Mouse (Mus musculus) 3134 (cell line): ENCODE measurements around the gene Fkbp10.

Experiments used
- DNase-seq: peaks from one replicate; pipeline ENCODE4 v3.0.0-alpha.2; 2011; ENCODE audit warnings: low spot score; ENCODE audit not compliant: insufficient read length; ENCODE audit errors: extremely low read depth

Gene Fkbp10

DNA sequence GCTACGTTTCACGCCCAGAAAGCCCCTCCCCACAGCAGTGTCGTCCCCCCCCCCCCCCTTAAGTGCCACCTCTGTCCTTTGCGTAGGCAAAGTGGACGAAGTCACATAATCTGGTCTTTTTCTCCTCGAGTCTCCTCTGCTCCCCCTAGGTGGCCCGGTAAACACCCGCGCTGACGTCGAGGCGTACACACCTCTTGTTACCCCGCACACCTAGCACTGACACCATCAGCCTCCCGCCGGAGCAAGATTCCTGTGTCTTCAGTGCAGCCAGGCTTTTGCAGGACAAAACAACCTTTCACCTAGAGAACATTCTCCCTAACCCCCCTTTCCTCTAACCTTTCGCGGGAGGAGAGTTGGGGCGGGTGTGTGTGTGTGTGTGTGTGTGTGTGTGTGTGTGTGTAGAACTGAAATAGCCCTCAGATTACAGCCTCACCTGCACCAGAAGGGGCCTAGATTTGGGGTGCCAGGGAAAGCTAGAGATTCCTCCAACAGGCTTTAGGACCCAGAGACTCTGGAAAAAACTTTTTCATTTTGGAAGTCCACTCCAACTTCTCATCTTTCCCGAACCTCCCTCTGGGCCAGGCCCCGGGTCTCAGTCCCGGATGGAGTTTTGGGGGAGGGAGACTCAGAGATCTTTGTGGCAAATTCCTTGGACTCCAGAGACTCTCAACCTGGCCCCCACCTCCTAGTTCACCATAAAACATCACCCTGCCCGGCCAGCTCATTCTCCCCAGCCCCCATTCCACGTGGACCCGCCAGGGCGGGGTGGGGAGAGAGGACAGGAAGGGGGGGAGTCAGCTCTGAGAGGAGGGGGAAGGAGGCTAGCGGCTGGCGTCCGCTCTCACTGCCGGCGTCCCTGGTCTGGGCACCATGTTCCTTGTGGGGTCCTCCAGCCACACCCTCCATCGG, at the start of gene Fkbp10:
Gene Fkbp10, plus strand, starts transcription at position 784 of the 909 bp plus-strand sequence.
- no peak for DNase-seq

DNA sequence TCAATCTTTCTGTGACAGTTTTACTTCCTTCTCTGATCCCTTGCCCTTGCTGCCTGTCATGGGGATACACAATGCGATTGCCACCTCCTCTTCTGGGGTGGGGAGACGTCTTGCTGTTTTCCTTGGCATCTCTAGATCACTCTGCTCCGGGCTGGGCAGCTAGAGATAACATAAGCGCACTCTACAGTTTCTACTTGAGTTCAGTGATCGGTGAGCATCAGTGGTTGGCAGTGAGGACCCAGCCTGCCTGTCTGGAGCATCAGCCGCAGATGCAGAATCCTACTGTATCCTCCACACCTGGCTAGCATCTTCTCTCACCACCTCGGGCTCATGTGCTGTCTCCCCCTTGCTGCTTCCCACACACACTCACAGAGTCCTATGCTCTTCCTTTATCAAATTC, 46.4 kb upstream of the Fkbp10 start:
- DNase-seq, result no peak

DNA sequence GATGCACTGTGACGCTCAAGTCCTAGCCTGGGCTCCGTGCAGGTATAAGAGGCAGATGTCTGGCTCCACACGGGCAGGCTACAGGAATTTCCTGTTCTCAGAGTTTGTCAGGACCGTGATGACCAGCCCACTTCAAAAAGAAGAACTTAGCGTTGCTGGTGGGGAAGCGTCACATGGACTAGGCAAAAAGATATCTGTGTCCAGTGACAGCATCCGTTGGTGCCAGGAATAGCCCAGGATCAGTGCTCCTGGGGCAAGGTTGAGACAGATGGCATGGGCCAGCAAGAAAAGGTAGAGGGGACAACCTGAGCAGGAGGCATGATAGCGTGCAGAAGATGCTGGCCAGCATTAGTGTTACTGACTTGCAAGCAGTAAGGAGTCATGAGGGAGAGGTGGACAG, 45.7 kb upstream of the Fkbp10 start:
- DNase-seq, result no peak

DNA sequence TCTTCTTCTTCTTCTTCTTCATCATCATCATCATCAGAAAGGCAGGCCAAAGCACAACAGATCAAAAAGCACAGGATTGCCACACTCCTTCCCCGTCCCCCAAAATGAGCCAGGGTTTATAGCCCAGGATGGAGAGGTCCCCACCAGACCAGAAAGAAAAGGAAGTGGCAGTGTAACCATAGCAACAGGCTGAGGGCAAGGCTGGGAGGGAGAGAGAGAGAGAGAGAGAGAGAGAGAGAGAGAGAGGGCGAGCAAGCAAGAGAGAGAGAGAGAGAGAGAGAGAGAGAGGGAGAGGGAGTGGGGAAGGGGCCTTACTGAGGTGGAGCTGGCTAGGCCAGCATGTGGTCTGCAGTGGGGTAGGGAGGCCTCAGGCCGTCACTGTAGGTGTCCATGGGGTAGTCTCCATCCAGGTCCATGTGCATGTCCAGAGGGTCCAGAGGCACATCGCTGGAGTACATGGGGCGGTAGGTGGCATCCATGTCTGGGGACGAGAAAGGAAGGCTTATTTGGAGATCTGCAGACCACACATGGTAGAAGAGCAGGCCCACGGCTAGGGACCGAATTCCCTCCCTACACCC, 43.4 kb upstream of the Fkbp10 start:
- no peak for DNase-seq

DNA sequence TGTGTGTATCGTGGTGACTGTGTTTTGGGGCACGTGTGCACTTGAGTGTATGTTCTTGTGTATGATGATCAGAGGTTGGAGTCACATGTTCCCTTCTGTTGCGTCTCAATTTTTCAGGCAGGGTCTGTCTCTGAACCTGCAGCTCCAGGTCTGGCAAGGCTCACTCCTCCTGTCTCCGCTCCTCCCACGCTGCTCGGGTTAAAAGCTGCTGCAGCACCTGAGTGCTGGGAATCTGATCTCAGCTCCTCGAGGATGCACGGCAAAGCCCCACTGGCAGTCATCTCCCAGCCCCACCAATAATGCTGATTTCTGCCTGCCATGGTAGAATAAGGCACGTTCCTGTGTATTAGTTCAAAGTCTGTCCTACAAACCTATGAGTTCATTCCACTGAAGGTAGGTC, 40.4 kb upstream of the Fkbp10 start:
- DNase-seq, result no peak

DNA sequence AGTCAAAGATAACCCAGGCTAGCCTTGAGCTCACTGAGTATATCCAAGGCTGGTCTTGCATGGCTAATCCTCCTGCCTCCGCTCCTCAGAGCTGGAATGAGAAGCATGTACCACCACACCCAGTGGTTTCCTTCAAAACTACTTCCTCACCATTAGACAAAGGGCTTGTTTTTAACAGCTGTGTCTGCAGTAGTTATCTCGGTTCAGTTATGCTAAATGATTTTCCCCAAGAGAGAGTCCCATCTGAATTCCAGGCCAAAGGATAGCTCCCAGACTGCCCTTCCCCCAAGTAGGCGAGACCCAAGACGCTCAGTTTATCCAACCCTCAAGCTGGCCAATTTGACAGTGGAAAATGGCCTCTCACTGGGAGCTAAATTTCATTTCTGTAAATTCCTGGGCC, 39.5 kb upstream of the Fkbp10 start:
- no peak for DNase-seq

DNA sequence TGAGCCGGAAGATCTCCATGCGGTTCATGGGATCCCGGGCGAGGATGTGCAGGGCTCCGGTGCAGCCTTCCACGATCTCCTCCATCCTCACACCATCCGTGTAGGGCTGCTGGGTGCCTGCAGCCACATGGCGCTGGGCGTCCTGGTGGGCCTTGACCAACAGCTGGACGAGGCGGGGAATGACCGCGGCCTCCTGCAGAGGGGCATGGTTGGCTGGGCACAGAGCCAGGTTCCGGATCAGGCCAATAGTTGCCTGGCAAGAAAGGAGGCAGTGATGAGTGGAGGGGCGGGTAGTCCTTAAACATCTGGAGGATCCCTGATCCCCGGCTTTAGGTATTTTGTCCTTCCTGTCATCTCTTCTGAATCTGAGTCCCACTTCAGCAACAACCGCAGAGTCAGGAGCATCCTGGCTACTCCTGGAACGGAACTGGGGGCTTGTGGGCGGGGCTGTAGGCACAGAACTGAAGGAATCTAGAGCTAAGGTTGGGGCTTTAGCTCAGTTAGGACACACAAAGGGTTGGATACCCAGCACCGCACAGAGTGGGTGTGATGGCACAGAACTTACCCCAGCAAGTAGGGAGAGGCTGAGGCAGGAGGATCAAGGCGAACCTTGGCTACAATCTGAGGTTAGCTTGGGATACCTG, 38.6 kb upstream of the Fkbp10 start:
- DNase-seq, result no peak

DNA sequence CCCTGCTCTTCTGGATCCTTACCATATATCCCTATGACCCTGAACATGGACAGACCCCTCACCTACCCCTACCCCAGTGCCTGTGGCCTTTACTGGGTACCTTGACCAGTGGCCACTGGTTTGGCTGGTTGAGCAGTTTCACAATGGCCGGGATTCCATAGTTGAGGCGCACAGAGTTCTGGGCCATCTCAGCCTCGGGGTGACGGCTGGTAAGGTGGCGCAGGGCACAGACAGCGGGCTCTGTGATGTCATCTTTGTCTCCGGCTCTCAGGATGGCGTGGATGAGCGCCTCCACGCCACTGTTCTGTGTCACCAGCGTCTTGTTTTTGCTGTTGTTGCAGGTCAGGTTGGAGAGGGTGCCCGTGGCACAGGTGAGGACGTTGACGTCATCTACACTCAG, 37.5 kb upstream of the Fkbp10 start:
- DNase-seq, result no peak

DNA sequence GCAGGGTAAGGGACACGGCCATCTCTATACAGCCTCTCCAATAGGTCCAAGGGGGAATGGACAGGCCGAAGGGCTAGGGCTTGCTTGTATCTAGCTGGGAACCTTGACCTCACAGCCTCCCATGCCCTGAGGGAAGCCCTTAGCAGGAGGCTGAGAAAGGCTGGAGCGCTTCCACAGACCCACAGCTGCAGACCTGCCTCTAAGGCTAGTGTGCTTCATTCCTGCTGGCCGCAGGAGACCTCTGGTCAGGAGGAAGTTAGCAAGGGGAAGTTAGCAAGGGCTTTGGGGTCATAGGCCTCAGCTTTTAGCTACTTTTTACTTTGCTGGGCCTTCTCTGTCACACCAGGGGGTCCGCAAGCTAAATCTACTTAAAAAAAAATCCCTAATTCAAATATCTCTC, 37.1 kb upstream of the Fkbp10 start:
- DNase-seq, result no peak

DNA sequence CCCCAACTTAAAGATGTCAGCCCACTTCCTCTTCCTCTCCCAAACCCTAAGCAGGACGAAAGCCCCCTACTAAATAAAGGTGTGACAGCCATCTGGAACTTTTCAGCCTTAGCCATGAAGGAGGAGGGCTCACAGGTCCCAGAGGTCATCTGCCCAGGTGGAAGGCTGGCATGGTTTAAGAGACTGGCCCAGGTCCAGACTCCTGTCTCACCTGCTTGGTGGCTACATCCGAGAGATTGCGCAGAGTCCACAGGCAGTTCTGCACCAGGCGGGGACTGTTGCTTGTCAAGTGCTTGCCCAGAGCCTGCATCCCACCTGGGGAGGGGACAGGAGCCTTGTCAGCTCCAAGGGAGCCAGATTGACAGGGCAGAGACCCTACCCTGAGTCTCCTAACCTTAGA, 36.2 kb upstream of the Fkbp10 start:
- no peak for DNase-seq

DNA sequence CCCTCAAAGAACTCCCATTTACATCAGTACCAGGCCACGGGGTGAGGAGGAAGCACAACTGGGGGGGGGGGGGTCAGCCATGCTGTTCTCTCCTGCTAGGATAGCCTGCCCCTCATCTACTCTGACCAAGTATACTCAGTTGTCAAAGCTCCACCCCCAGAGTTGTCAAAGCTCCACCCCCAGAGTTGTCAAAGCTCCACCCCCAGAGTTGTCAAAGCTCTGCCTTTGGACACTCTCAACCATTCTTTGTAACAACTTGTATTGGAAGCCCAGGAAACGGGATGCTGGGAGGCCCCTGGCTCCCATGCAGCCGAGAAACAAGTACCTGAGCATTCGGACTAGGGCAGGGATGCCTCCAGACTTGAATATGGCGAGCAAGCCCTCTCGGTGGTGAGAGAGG, 32.8 kb upstream of the Fkbp10 start:
- DNase-seq, result no peak

DNA sequence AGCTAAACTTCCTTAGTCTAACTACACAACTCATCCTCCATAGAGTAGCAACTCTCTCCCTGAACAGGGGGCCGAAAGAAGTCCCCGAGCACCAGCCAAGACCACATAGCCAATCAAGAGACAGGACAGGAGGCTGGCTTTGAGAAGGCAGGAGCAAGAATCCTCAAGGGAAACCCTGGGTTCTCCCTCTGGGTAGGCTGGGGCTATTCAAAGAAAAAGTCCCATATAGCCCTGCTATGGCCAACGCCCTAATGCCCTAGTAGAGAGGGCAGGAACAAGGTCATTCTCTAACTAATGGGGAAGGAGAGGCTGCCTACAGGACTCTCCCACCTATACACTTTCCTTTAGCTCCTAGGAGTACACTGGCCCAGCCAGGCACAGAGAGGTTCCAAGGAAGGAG, 30.5 kb upstream of the Fkbp10 start:
- no peak for DNase-seq

DNA sequence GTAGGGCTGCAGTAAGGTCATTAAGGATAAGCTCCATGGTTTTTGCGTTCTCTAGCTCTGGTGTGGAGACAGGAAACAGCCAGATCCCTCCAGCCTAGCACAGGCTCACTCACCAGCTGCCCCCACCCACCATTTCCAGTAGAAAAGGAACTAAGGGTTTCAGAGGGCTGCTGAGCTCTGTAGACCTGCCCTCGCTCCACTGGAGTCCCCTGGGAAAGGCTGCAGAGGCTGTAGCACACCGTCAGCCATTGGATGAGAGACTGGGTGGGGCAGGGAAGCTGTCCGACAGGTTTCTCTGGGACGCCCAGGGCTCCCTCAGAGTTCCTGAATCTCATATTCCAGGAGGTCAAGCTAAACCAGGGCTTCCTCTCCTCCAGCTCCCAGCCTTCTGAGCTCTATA, 28.9 kb upstream of the Fkbp10 start:
- no peak for DNase-seq

DNA sequence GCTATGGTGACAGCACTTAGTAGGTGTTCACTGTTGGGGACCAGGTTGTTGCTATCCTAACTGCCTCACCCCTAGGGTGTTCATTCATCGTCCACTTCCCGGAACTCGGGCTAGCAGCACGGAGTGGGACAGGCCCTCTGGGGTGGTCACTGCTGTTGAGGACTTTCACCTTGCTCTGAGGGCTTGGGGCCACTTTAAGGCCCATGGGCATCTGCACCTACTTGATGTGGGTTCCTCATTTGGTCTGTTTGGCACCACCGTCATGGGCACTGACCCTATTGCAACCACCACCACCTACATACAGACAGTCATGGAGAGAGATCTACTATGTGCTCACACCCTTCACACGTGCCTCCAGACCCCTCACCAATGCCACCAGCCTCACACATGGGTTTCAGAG, 28.4 kb upstream of the Fkbp10 start:
- DNase-seq, result no peak

DNA sequence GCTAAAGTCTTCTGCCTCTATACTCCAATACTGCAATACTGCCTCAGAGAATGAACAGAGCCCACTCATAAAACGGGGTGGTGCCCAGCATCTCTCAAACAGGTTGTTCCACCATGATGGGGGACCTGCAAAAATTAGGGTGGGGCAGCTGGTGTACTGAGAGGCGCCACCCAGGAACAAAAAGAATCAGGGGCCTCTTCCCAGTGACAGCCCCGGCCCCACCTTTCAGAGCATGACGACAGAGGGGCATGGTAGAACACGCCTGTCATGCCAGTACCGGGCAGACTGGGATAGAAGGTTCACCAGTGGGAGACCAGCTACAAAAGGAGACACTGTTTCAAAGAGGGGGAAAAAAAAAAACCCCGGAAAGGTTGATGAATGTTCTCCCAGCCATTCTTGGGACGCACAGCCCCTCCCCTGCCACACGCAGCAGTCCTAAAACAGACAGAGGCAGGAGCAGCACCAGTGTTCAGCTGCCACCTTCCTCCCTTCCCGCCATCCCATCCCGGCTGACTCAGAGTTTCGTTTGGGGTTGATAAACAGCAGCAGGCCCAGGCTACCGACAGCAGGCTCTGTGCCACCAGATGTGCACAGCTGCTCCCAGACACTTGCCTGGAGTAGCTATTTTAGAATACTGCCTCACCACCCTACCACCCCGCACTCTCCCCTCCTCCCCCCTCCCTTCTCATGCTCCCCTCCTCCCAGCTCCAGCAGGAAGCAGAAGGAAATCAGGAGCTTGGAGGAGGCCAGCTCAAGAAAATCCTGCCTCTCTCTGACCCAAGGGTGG, 27.7 kb upstream of the Fkbp10 start:
- peak; percentile 46 for DNase-seq

DNA sequence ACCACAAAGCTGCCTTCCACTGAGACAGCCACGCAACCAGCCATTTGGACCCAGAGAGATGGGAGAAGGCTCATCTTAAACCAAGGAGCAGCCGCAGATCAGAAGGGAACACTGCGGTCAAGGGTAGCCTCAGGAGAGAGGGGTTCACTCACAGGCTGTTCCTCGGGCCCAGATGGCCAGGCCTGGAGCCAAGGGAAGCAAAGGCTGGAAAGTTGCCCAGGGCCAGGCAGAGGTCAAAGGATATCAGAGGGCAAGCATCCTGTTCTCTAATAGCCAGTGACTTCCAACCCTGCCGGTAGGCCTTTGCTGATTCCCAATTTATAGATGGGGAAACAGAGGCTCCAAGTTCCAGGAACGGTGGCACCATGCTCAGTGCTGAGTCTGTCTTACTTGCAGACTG, 26.9 kb upstream of the Fkbp10 start:
- DNase-seq, result no peak

DNA sequence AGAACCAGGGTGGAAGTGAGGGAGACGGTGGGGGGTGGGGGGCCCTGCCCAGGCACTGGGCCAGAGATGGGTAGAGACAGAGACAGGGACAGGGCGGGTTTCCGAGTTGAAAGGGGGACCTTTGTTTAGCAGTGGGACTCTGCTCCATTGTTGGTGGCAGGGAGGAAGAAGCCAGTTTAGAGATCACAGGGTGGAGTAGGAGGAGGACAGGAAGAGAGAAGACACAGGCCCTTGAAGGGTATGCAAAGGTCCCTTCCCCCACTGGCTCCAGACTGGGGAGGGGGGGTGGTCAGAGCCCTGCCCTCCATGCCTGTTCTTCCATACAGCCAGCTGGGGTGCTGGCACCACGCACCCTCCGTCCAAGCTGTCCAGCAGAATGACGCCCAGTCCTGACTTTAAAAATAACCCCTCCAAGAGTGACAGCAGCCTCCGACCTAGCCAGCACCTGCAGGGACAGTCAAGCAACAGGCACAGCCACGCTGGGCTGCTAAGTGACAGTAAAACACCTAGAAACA, 25.5 kb upstream of the Fkbp10 start:
- DNase-seq, result no peak

DNA sequence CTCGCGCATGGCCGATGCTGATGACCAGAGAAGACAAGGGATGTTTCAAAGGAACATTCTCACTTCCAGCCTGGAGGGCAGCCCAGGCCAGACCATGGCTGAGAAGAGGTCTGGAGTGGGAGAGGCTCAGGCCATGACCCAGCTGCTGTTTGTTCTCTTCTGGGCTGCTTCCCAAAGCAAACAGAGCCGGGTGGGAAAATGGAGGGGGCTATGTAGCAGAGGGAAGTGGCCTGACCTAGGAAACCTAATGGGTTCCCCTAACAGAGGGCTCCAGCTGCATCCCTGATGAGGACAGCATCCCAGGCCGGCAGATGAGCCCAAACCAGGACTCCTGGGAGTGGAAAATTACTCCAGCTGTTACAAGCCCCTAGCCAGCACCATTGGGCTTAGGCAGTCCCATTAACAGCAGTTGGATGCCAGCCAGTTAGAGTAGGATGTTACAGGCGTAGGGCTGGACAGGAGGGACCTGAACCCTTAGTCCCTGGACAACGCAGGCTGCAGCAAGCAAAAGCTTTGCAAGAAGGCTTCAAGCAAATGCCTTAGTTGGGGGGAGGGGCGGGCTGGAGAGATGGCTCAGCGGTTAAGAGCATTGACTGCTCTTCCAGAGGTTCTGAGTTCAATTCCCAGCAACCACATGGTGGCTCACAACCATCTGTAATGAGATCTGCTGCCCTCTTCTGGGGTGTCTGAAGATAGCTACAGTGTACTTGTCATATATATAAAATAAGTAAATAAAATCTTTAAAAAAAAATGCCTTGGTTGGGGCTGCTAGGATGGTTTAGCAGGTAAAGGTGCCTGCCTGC, 24.2 kb upstream of the Fkbp10 start:
- DNase-seq, result peak; percentile 38

DNA sequence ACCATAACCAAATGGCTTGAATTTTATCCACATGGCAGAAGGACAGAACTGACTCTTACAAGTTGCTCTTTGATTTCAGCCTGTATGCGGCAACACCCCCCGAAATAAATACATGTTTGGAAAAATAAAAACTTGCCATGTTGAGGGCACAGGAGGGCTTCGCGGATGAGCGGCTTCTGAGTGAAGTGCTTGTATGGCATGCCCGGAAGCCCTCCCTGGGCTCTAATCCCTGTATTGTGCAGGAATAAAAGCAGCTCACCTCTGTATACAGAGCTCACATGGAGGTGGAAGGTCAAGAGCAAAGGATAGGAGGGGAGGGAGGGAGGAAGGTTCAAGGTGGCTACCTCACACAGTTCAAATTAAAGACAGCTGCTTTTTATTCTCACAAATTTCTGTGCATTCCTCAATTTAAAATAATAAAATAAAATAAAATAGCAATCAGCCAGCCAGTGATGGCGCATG, 23.6 kb upstream of the Fkbp10 start:
- no peak for DNase-seq

DNA sequence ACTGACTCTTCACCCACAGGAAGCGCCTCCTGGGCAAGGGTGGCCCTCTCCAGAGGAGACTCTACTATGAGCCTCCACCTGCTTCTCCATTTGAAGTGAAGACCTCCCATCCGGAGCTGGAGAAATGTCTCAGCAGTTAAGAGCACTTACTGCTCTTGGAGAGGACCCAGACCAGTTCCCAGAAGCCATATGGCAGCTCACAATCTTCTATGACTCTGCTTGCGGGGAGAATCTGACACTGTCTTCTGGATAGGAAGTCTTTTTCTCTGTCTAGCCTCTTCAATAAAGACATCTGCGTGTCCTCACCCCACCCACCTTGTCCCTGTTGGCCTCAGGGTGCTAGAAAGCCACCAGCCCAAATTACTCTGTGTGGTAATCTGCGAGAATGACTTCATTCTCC, 22.5 kb upstream of the Fkbp10 start:
- DNase-seq, result no peak
